Mouse (Mus musculus): ENCODE data around the gene Gm20852.
"Not testable (repeated sequence)": the region's sequence is repeated elsewhere in the genome, so short reads cannot be mapped to it uniquely, and the experiment has no call there.

The Gm20852 gene

DNA sequence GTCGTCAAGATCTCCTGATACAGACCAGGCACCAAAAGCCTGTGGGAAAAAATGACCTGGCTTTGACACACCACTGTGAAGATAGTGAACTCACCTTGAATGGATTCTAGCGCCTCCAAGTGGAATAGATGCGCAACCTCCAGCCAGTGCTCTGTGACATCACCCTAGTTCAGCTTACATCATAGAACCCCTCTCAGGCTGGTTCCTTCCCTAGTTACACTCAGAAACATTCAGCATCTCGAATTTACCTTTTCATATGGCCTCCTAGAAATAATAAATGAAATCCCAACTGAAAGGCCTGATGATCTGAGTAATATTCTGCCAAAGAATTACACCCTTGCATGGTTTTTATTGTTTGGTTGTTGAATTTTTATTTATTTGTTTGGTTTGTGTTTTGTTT is at the start of gene Gm20852:
Gene Gm20852 (minus strand): TSS at position 101 of the 400 bp plus-strand sequence.
- DNase-seq (ENCODE audit: low read depth, low spot score): not testable (repeated sequence)

Data from WW6 (cell line).